Mouse (Mus musculus): Measurements from ENCODE around the gene Enah. TPM values are rescaled to one million over a fixed set of nuclear protein-coding genes. Genes with fewer than 3 reads are reported as not detected.

Enah gene
- polyA plus RNA-seq, 1 experiment from 2014 or later, result 7.6 TPM

DNA sequence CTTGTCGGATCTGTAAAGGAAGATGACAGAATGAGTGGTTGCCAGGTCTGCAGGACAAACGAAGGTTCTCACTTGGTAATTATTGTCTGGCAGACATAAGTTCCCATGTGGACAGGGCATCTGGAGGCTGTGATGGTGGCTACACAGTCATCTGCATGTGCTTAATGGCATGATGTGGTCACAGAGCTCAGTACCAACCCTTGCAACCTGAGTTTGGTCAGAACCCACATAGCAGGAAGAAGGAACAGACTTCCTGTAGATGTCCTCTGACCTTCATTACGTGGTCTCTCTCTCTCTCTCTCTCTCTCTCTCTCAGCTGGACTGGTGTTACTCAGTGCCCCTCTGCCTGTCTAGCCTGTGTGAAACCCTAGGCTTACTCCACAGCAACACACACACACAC lies 147.2 kb downstream of the Enah start:
- Histone ChIP-seq H3K4me1 (replicated peaks; ENCODE audit: control insufficient read depth, insufficient read depth, low read length) (no peaks in the 10 kb centered on the region), H3K4me3 (ENCODE audit: low read depth, low read length) (no peak overlapping the region), H3K27ac (ENCODE audit: low read depth, low read length) (no peak overlapping the region), H3K4me2 (no peak overlapping the region), H3K9me3 (ENCODE audit: control insufficient read depth, low read length) (no peaks in the 10 kb centered on the region), H3K27me3 (replicated peaks; ENCODE audit: control insufficient read depth, insufficient read depth, low read length) (no peaks in the 10 kb centered on the region), H3K36me3 (ENCODE audit: control insufficient read depth, insufficient read depth, low read length) (no peaks in the 10 kb centered on the region), H3K9ac (ENCODE audit: low read depth, low read length) (no peak overlapping the region)
- 60% methylated on average over 3 of the region's 3 CpGs for WGBS
- ATAC-seq (replicated peaks; ENCODE audit: low FRiP score) (no peak), DNase-seq (ENCODE audit: low spot score) (no peak)

GRCm38 (mm10) chr1:181866429-181867280 lies 153.1 kb downstream of the Enah start:
- Histone ChIP-seq H3K4me1 (replicated peaks; ENCODE audit: control insufficient read depth, insufficient read depth, low read length) (peaks cover 13% of the 10 kb centered on the region), H3K27ac (ENCODE audit: low read depth, low read length) (no peak overlapping the region), H3K27me3 (replicated peaks; ENCODE audit: control insufficient read depth, insufficient read depth, low read length) (no peaks in the 10 kb centered on the region), H3K9ac (ENCODE audit: low read depth, low read length) (no peak overlapping the region), H3K4me2 (no peak overlapping the region), H3K4me3 (ENCODE audit: low read depth, low read length) (no peak overlapping the region), H3K36me3 (ENCODE audit: control insufficient read depth, insufficient read depth, low read length) (no peaks in the 10 kb centered on the region), H3K9me3 (ENCODE audit: control insufficient read depth, low read length) (no peaks in the 10 kb centered on the region)
- ATAC-seq (replicated peaks; ENCODE audit: low FRiP score), result no peak
- DNase-seq (ENCODE audit: low spot score), result no peak
- WGBS, result 66% methylated on average over 6 of the region's 6 CpGs

DNA sequence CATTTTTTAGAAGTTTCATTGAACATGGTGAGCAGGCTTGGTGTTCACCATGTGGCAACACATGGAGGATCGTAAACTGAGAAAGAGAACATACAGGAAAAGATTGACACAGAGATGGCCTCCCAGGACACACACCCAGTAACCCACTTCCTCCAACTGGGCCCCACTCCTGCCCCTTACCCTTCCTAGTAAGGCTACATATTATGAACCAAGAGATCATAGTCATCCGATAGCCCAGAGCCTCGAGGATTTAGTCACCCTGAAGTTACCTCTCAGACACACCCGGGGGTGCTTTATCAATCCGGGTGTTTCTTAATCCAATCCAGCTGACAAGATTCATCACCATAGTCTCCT lies 153.9 kb downstream of the Enah start:
- Histone ChIP-seq H3K27me3 (replicated peaks; ENCODE audit: control insufficient read depth, insufficient read depth, low read length) (no peaks in the 10 kb centered on the region), H3K27ac (ENCODE audit: low read depth, low read length) (no peak overlapping the region), H3K4me2 (no peak overlapping the region), H3K9ac (ENCODE audit: low read depth, low read length) (no peak overlapping the region), H3K36me3 (ENCODE audit: control insufficient read depth, insufficient read depth, low read length) (no peaks in the 10 kb centered on the region), H3K4me3 (ENCODE audit: low read depth, low read length) (no peak overlapping the region), H3K9me3 (ENCODE audit: control insufficient read depth, low read length) (no peaks in the 10 kb centered on the region), H3K4me1 (replicated peaks; ENCODE audit: control insufficient read depth, insufficient read depth, low read length) (peaks cover 20% of the 10 kb centered on the region)
- DNase-seq (ENCODE audit: low spot score), result no peak
- no peak for ATAC-seq (replicated peaks; ENCODE audit: low FRiP score)
- WGBS, result 51% methylated on average over 5 of the region's 5 CpGs

DNA sequence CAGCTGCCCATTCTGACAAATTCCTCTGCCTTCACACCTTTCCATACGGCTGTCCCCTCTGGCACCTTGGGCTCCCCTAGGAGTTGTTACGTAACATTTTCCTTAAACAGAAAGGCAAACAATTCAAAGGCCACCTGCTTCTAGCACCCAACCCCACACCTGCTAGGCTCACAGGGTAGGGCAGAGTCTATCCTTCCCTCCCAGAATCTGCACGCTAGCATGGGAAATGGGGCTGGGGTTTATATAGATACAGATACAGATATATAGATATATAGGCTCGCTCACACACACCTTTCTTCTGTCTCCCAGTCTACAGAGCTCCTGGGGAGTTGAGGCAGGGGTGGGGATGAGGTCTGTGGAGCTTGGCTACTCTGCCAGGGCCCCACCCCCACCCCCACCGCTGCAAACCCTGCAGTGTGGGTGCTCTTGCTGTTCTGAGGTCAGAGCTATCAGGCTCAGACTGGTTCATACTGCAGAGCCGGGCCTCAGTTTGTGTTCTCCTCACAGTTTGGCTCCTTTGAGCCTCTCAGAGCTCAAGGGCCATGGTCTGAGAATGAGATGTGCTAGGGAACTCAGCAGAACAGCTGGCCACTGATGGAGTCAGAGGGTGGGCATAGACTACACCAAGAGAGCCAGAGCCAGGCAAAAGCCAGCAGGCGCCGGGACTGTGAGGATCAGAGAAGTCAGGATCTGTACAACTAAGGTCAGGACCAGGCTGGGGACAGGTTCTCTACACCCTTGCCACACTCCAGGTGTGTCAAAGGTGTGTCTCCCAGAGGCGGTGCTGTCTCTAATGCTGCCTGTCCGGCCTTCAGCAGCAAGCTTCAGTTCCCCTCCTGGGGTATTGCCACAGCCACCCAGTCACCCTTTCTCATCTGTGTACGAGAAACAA lies 154.6 kb downstream of the Enah start:
- H3K9me3 ChIP-seq (ENCODE audit: control insufficient read depth, low read length), result no peaks in the 10 kb centered on the region
- 69% methylated on average over 11 of the region's 11 CpGs for WGBS
- no peak overlapping the region for H3K27ac ChIP-seq (ENCODE audit: low read depth, low read length)
- no peaks in the 10 kb centered on the region for H3K36me3 ChIP-seq (ENCODE audit: control insufficient read depth, insufficient read depth, low read length)
- ATAC-seq (replicated peaks; ENCODE audit: low FRiP score) (no peak), DNase-seq (ENCODE audit: low spot score) (no peak)
- H3K4me3 ChIP-seq (ENCODE audit: low read depth, low read length), result no peak overlapping the region
- H3K9ac ChIP-seq (ENCODE audit: low read depth, low read length), result no peak overlapping the region
- no peak overlapping the region for H3K4me2 ChIP-seq
- peaks cover 23% of the 10 kb centered on the region for H3K4me1 ChIP-seq (replicated peaks; ENCODE audit: control insufficient read depth, insufficient read depth, low read length)
- no peaks in the 10 kb centered on the region for H3K27me3 ChIP-seq (replicated peaks; ENCODE audit: control insufficient read depth, insufficient read depth, low read length)

- 42% methylated on average over 8 of the region's 8 CpGs for WGBS
- Histone ChIP-seq H3K27me3 (replicated peaks; ENCODE audit: control insufficient read depth, insufficient read depth, low read length) (no peaks in the 10 kb centered on the region), H3K4me1 (replicated peaks; ENCODE audit: control insufficient read depth, insufficient read depth, low read length) (peaks cover 25% of the 10 kb centered on the region), H3K36me3 (ENCODE audit: control insufficient read depth, insufficient read depth, low read length) (no peaks in the 10 kb centered on the region), H3K9ac (ENCODE audit: low read depth, low read length) (no peak overlapping the region), H3K9me3 (ENCODE audit: control insufficient read depth, low read length) (no peaks in the 10 kb centered on the region), H3K4me2 (no peak overlapping the region), H3K4me3 (ENCODE audit: low read depth, low read length) (no peak overlapping the region), H3K27ac (ENCODE audit: low read depth, low read length) (no peak overlapping the region)
- DNase-seq (ENCODE audit: low spot score), result no peak
- ATAC-seq (replicated peaks; ENCODE audit: low FRiP score), result no peak
Measured at GRCm38 (mm10) chr1:181863431-181863830, 156.4 kb downstream of the Enah start.

DNA sequence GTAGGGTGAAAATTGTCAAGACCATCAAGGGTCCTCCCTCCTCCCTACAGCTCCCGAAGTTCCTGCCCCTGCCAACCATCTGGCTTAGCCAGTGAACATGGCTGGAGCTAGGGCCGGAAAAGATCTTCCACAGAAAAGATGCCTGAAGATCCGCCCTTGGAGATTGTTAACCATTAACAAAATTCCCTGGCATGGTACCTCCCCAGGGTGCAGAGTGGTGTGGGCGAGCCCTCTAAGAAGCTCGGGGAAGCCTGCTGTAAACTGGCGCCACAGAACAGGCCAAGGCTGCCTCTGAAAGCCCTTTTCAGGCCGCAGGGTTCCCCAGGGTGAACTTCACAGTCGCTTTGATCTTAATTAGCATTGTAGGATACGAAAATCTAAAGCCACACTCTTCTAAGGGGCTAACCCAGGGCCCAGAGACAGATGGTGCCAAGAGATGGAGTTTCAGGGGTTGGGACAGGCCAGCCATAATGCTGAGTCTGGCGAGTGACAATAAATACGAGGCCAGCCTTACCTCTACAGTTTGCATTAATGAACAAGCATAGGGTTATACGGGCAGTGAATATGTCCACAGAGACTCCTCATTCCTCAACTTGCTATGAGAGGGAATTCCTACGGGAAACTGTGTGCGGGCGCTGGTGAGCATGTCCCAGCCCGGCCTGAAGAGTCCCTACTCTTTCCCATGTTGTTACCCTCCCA lies 157.0 kb downstream of the Enah start:
- no peaks in the 10 kb centered on the region for H3K36me3 ChIP-seq (ENCODE audit: control insufficient read depth, insufficient read depth, low read length)
- H3K4me3 ChIP-seq (ENCODE audit: low read depth, low read length), result no peak overlapping the region
- ATAC-seq (replicated peaks; ENCODE audit: low FRiP score), result no peak
- no peaks in the 10 kb centered on the region for H3K27me3 ChIP-seq (replicated peaks; ENCODE audit: control insufficient read depth, insufficient read depth, low read length)
- H3K9ac ChIP-seq (ENCODE audit: low read depth, low read length), result no peak overlapping the region
- WGBS, result 69% methylated on average over 16 of the region's 16 CpGs
- H3K4me1 ChIP-seq (replicated peaks; ENCODE audit: control insufficient read depth, insufficient read depth, low read length), result peaks cover 25% of the 10 kb centered on the region
- H3K4me2 ChIP-seq, result no peak overlapping the region
- no peaks in the 10 kb centered on the region for H3K9me3 ChIP-seq (ENCODE audit: control insufficient read depth, low read length)
- DNase-seq (ENCODE audit: low spot score), result no peak
- H3K27ac ChIP-seq (ENCODE audit: low read depth, low read length), result no peak overlapping the region

- Histone ChIP-seq H3K27me3 (replicated peaks; ENCODE audit: control insufficient read depth, insufficient read depth, low read length) (no peaks in the 10 kb centered on the region), H3K27ac (ENCODE audit: low read depth, low read length) (peak overlapping the region; percentile 6; the same call in 1 of the 2 replicates), H3K36me3 (ENCODE audit: control insufficient read depth, insufficient read depth, low read length) (no peaks in the 10 kb centered on the region), H3K4me2 (no peak overlapping the region; the same call in 1 of the 2 replicates), H3K4me1 (replicated peaks; ENCODE audit: control insufficient read depth, insufficient read depth, low read length) (peaks cover 25% of the 10 kb centered on the region), H3K4me3 (ENCODE audit: low read depth, low read length) (no peak overlapping the region), H3K9me3 (ENCODE audit: control insufficient read depth, low read length) (no peaks in the 10 kb centered on the region), H3K9ac (ENCODE audit: low read depth, low read length) (no peak overlapping the region)
- 41% methylated on average over 2 of the region's 2 CpGs for WGBS
- DNase-seq (ENCODE audit: low spot score) (no peak), ATAC-seq (replicated peaks; ENCODE audit: low FRiP score) (peak; percentile 74)
Measured at GRCm38 (mm10) chr1:181861181-181861902, 158.4 kb downstream of the Enah start.

DNA sequence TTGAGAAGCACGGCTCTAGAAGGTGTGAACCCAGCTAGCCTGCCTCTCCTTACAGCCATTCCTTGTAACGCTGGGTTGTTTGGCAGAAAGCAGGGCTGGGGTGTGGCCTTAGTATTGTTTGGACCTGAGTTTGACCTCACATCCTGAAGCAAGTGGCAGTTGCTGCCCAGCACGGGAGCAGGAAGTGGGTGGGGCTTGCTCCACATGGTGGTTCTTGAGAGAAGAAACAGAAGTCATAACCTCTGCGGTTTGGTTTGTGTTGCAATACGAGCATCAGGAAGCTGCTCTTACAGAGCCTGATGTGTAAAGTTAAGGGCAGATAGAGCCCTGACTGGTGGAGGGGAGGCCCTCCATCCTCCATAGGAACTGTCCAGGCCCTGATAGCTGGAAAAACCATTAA lies 159.1 kb downstream of the Enah start:
- H3K4me3 ChIP-seq (ENCODE audit: low read depth, low read length), result no peak overlapping the region
- 10% methylated on average over 5 of the region's 5 CpGs for WGBS
- no peaks in the 10 kb centered on the region for H3K9me3 ChIP-seq (ENCODE audit: control insufficient read depth, low read length)
- no peaks in the 10 kb centered on the region for H3K27me3 ChIP-seq (replicated peaks; ENCODE audit: control insufficient read depth, insufficient read depth, low read length)
- peak; percentile 70 for DNase-seq (ENCODE audit: low spot score)
- ATAC-seq (replicated peaks; ENCODE audit: low FRiP score), result peak; percentile 65
- H3K27ac ChIP-seq (ENCODE audit: low read depth, low read length), result peak overlapping the region; percentile 6
- H3K9ac ChIP-seq (ENCODE audit: low read depth, low read length), result no peak overlapping the region
- H3K4me2 ChIP-seq, result no peak overlapping the region; the same call in 1 of the 2 replicates
- no peaks in the 10 kb centered on the region for H3K36me3 ChIP-seq (ENCODE audit: control insufficient read depth, insufficient read depth, low read length)
- peaks cover 25% of the 10 kb centered on the region for H3K4me1 ChIP-seq (replicated peaks; ENCODE audit: control insufficient read depth, insufficient read depth, low read length)
